Mouse (Mus musculus) heart, postnatal 14 days (tissue): ENCODE measurements around the gene Bmpr1a. TPM values are rescaled to one million over a fixed set of nuclear protein-coding genes. Genes with fewer than 3 reads are reported as not detected.
"Not testable (repeated sequence)": the region's sequence is repeated elsewhere in the genome, so short reads cannot be mapped to it uniquely, and the experiment has no call there.

Source experiments
- DNase-seq, 2 experiments: peaks; one replicate each; pipeline ENCODE4 v3.0.0; 2021 to 2022
- intact Hi-C: fragments of 180-260 bp; cut with DNase I; formaldehyde crosslinking; loops from one replicate; pipeline ENCODE4 v1.15.1; 2025
- total RNA-seq, 2 experiments: library from RNA; stranded (reverse); gene quantifications; 2 replicates each; pipeline ENCODE4 v1.2.3; 2021

Bmpr1a gene
- total RNA-seq, 2 experiments from 2014 or later = 73.6 to 77.2 TPM

DNA sequence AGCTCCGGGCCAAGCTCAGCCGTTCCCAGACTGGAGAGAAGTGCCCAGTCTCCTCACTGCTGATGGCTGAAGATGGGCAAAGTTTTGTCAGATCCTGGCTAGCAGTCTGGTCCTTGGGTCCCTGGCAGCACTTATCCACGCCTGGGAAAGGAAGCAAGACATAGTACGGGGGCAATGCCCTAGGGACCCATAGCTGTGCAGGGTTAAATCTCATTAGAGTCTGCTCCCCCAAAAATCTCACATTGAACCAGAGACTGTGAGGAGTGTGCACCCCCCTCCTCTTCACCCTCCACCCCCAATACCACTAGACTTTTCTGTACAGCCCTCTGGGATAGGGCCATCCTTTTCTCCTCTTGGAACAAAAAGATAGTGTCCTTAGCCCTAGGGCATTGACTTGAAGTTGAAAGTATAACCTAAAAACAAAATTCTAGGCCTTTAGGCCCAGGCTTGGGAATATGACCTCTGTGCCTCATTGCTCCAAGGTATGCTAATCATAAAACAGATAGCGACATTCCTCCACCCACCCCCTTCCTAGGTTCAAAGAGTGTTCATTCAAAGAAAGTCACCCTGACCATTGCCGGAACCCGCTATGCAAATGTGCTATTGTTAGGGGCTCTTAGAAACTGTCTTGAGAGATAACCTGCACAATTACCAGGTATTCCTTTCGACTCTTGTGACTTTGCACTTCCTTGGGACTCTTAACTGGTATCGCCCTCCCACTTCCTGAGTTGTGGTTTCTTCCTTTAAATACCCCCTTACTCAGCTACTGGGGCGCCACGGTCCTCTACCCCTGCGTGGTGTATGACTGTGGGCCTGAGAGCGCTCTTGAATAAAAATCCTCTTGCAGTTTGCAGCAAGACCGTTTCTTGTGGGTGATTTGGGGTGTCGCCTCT lies 138.6 kb downstream of the Bmpr1a start:
- intact Hi-C loops = loop anchor here (5.0 kb wide), 1 partner anchor 52 kb away; the partner anchor contains the start of genes Glud1 and Shld2

DNA sequence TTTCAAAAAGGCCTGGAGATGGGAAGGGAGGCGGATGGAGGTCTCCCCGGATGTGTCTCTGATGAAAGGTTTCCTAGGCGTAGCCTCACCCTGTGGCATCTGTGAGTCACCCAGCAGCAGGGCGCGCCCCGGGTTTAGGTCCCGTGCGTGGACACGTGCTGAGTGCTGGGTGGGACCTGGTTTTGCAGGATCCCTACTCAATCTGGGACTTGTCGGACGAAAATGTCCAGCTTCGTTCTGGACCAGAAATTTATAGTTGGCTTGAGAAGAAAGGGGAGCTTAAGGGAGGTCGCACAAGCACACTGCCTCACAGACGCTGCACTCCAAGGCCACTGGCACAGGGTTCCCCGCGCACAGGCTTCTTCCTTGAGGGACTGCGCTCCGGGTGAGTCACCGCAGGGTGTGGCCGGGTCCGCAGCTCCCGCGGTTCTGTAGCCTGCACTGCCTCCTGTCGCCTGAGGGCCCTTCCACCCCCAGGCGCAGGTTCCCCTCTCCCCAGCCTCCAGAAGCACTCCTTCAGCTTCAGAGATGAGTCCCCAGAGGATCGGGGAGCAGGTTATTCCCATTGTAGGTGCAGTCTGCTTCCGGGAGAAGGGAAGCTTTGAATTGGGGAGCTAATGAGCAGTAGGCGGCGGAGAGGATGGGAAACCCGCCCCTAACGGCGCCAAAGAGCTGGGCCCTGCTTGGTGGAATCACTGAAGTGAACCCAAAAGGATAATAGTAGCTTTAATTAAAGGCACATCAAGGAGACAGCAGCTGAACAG lies 139.5 kb downstream of the Bmpr1a start:
- peak; percentile 73 for DNase-seq
- intact Hi-C loops = loop anchor here (5.0 kb wide), 1 partner anchor 51 kb away; the partner anchor contains the start of genes Glud1 and Shld2

More for the DNA sequence above, 138.6 kb downstream of the Bmpr1a start:
- DNase-seq = not testable (repeated sequence)

DNA sequence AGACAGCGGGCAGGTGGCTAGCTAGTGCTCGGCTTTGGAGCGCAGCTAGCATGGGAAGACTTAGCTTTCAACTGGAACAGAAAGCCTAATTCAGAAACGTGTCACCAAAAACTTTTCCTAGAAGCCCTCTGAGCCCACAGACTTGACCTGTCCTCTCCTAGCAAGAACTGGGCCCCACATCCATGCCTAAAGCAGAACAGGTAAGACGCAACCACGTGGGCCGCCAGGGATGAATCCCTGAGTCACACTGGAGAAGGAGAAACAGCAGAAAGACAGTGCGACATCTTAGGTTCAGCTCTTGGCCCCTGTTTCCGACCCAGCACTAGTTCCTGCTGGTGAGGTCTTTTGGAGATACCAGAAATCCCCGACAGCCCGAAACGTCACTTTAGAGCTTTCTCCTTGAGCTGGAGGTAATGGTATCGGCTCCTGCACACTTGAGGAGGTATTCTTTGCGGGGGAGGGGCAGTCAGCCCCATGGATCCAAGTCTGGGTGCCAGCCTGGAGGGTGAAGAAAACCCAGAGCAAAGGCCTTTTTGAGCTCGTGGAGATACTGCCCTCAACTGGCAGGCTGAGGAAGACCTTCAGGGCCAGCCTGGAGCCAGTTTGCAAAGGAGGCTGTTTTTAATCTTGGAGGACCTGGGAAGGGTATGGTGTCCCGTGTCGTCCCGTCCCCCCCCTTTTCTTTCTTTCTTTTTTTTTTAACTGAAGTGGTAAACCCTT lies 140.3 kb downstream of the Bmpr1a start:
- DNase-seq = peak; percentile 64 to 72
- intact Hi-C loops = loop anchor here (1.0 to 5.0 kb wide), 2 partner anchors 51 to 89 kb away; partner anchors contain the start of genes Glud1 and Shld2

DNA sequence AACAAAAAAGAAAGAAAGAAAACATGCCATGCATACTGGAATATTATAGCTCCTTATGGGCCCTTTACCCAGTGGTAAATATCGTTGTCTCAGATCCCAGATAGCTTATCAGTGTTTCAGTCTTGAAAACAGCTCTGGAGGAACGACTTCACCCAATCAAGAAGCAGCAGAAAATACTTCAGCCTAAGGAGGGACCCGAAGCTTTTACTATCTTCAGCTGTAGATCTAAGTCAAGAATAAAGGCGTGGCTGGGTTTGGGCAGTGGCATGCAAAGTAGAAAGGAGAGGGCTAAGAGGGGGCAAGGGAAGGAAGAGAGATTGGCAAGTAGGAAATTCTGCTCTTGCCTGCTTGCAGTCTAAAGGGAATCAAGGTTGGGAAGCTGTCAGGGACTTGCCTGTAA lies 141.0 kb downstream of the Bmpr1a start:
- DNase-seq = no peak
- intact Hi-C loops = loop anchor here (1.0 to 5.0 kb wide), 2 partner anchors 50 to 88 kb away; partner anchors contain the start of genes Glud1 and Shld2

Other genes with a start within 250 kb of the Bmpr1a start
- gene Shld2, start 192.8 kb downstream of the Bmpr1a start, total RNA-seq = 1 to 10 TPM; 7.2 to 7.6 TPM
- gene Glud1, start 192.6 kb downstream of the Bmpr1a start, total RNA-seq = 100 to 1,000 TPM; 128 to 137 TPM
- gene Fam25c, start 147.9 kb downstream of the Bmpr1a start, total RNA-seq = not detected
- gene Sncg, start 128.6 kb downstream of the Bmpr1a start, total RNA-seq = 1 to 10 TPM; 5.0 to 5.7 TPM
- 10 to 100 TPM; 39.5 to 43.8 TPM for gene Mmrn2, start 127.9 kb downstream of the Bmpr1a start, total RNA-seq
- gene 9230112D13Rik, start 19.5 kb upstream of the Bmpr1a start, total RNA-seq = not detected
- gene Ldb3, start 85.3 kb upstream of the Bmpr1a start, total RNA-seq = 100 to 1,000 TPM; 877 to 926 TPM
- 1 to 10 TPM; 2.2 to 2.3 TPM for gene Opn4, start 96.8 kb upstream of the Bmpr1a start, total RNA-seq
- 10 to 100 TPM; 37.1 to 40.0 TPM for gene Wapl, start 170.6 kb upstream of the Bmpr1a start, total RNA-seq